Comparison of ENCODE assay signal across 22 mouse cellular contexts in genomic region chr10:61665651-61666050, GRCm38 (mm10).
"Had no signal": no experiment of that assay in that cellular context is flagged by ENCODE, and none has a peak within 500 bp of the region (broad histone marks: within the 10 kb centered on the region; RNA-seq: fewer than 3 reads in every experiment).

No protein-coding gene starts in this region.

- H3K27ac ChIP-seq: liver, embryonic 15.5 days; lung, embryonic 15.5 days; macrophage; midbrain, embryonic 13.5 days; neural tube, embryonic 13.5 days; neural tube, embryonic 15.5 days; stomach, embryonic 15.5 days; stomach, postnatal 0 days had no signal

- DNase-seq: liver, postnatal 0 days; lung, adult 2 months; lung, postnatal 14 days; lung, postnatal 36 days; retina, postnatal 1 day; right cerebral cortex, adult 18-20 months; right cerebral cortex, postnatal 25 days; right cerebral cortex, postnatal 4 days; thymus, adult 2 months; thymus, postnatal 25 days; thymus, postnatal 4 days had no signal

- ATAC-seq: liver, postnatal 0 days; lung, postnatal 0 days; midbrain, embryonic 13.5 days; midbrain, embryonic 16.5 days had no signal

- H3K4me3 ChIP-seq: liver, embryonic 15.5 days; lung, embryonic 15.5 days; midbrain, embryonic 13.5 days; myocyte; neural tube, embryonic 13.5 days; neural tube, embryonic 15.5 days; stomach, embryonic 15.5 days had no signal

- H3K4me1 ChIP-seq: lung, embryonic 15.5 days; stomach, embryonic 15.5 days had no signal

- H3K27me3 ChIP-seq: liver, embryonic 15.5 days; lung, embryonic 15.5 days; midbrain, embryonic 13.5 days; neural tube, embryonic 13.5 days; neural tube, embryonic 15.5 days; stomach, embryonic 15.5 days had no signal

- H3K9me3 ChIP-seq: liver, embryonic 15.5 days; lung, embryonic 15.5 days; midbrain, embryonic 13.5 days; neural tube, embryonic 13.5 days; neural tube, embryonic 15.5 days; stomach, embryonic 15.5 days had no signal

- H3K9ac ChIP-seq: liver, embryonic 15.5 days; liver, postnatal 0 days; lung, embryonic 15.5 days; midbrain, embryonic 13.5 days; neural tube, embryonic 13.5 days; neural tube, embryonic 15.5 days; stomach, embryonic 15.5 days had no signal
